Mouse (Mus musculus) urinary bladder, postnatal 25 days (tissue): Measurements from ENCODE around the gene Nfam1.
"Not testable (repeated sequence)": the region's sequence is repeated elsewhere in the genome, so short reads cannot be mapped to it uniquely, and the experiment has no call there.

Source experiments
- DNase-seq: peaks from one replicate; pipeline ENCODE4 v3.0.0; 2022; ENCODE audit warnings: low spot score

The Nfam1 gene

GRCm38 (mm10) chr15:83032981-83033541 is at the start of gene Nfam1:
Gene Nfam1, minus strand, starts transcription at chr15:83033306.
- DNase-seq = no peak

DNA sequence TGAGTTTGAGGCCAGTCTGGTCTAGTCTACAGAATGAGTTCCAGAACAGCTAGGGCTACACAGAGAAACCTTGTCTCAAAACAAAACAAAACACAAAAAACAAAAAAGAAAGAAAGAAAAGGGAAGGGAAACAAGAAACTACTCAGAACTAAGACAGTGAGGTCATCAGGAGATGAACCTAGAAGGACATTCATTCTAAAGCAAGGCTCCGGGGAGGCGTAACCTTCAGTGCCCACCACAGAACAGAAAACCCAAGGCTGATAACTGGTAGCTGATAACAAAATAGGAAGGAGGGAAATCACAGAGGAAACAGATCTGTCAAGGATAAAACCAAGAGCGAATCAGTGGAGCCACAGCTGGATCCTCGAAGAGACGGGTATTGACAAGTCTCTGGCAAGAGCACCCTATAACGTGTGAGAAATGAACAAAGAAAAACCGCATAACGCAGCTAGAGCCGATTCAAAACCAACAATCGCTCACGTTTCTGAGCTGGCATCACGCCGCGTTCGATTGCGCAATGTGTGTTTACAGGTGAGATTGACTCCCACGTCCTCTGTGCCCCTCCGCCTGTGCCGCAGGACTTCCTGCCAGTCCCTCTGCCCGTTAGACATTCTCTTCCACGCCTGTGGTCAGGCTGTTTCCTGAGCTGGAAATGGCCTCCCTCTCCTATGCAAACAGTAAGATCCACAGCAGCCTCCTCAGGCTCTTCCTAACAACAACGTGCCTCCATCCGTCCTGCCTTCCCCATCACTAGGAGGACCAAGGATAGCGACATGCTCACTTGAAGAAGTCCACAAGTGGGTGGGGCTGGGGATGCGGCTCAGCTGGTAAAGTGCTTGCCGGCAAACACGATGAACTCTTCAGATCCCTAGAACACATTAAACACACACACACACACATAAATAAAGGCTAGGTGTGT is 42.8 kb upstream of the Nfam1 start:
- peak; percentile 25 for DNase-seq

DNA sequence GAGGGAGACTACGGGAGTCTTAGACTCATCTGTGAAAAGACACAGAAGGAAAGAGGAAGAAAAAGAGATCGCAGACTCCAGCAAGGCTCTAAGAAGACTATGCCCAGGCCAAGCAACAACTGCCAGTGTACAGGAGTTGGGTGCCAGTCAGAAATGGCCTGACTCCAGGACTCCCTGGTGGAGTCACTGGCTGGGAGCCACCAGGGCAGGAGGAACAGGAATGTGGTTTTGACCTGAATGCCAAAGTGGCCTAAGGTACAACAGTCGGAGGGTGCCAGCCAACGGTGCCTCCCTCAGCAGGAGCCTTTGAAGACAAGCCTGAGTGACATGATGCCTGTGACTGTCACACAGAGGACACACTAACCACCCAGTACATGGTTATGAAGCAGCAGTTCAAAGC is 41.1 kb upstream of the Nfam1 start:
- no peak for DNase-seq

DNA sequence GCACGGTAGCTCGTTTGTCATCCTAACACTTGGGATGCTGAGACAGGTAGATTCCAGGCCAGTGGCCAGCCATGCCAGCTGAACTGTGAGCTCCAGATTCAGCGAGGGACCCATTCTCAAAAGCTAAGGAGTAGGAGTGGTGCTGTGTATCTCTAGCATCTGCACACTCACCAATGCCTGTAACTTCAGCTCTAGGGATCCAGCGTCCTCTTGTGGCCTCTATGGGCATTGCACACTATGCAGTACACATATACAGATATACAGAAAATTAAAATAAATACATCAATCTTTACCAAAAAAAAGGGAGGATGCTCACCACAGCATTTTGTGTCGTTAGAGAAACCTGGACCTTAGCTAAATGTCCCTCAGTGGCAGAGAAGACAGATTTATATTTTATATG is 38.6 kb upstream of the Nfam1 start:
- DNase-seq = no peak

DNA sequence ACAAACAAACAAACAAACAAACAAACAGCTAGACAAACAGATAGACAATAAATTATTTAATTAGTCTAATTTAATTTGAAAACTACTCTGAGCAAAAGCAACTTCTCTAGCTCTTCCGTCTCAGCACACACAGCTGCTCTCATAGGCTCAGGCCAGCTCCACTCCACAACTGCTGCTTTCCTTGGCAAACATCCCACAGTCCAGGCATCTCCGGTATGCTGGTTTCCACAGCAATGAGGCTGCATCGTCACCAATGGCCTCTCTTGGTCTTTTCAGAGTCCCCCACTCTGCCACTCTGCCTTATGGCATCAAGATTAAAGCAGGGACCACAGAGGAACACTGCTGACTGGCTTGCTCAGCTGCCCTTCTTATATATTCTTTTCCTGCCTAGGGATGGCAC is 37.8 kb upstream of the Nfam1 start:
- DNase-seq = no peak

- DNase-seq = no peak
These were observed 35.2 kb upstream of the Nfam1 start for GRCm38 (mm10) chr15:83068270-83068669.

GRCm38 (mm10) chr15:83065543-83065942 is 32.4 kb upstream of the Nfam1 start:
- no peak for DNase-seq

- DNase-seq = not testable (repeated sequence)
These were observed 29.5 kb upstream of the Nfam1 start for GRCm38 (mm10) chr15:83062582-83062981.

DNA sequence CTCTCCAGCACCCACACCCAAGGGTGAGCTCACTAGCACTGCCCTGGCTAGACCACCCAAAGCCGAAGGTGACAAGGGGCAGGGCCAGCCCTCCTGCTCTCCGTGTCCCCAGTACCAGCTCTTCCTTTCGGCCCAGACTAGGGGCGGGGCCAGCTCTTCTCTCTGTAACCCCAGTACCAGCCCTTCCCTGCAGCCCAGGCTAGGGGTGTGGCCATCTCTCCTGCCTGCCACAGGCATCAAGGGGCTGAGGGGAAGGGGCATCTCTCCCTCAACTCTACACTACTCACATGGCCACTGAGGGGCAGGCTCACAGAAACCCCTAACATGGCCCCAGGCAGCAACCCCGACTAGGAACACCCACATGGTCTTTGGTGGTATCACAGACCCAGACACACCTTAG is 28.6 kb upstream of the Nfam1 start:
- DNase-seq = no peak

DNA sequence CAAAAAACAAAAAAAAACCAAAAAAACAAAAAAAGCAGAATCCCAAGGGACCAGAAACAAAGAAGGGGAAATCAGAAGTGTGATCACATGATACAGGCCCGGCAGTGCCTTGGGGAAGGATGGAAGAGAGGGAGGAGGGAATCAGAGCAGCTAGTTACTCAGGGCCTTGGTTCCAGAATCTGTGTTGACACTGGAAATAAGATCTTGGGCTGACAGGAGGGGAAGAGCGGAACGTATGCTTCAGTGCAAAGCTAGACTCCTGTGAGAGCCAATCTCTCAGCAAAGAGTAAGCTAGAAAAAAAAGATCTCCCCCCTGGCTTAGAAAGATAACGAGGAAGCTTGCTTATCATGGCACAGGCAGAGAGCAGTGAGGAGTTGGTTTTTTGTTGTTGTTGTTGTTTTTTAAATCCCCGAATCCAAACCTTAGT is 26.1 kb upstream of the Nfam1 start:
- DNase-seq = no peak

DNA sequence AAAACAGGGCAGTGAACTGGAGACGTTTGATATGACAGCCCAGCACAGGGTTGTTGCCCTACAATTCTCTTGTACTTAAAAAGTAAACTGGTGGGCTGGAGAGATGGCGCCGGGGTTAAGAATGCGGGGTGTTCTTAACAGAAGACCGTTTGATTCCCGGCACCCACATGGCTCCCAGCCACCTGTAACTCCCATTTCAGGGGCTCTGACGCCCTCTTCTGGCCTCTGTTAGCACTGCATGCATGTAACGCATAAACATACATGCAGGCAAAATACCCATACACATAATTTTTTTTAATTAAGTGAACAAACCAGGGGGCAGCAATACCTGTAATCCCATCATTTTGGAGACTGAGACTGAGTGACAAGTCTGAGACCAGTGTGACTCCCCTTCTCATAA is 24.4 kb upstream of the Nfam1 start:
- no peak for DNase-seq

DNA sequence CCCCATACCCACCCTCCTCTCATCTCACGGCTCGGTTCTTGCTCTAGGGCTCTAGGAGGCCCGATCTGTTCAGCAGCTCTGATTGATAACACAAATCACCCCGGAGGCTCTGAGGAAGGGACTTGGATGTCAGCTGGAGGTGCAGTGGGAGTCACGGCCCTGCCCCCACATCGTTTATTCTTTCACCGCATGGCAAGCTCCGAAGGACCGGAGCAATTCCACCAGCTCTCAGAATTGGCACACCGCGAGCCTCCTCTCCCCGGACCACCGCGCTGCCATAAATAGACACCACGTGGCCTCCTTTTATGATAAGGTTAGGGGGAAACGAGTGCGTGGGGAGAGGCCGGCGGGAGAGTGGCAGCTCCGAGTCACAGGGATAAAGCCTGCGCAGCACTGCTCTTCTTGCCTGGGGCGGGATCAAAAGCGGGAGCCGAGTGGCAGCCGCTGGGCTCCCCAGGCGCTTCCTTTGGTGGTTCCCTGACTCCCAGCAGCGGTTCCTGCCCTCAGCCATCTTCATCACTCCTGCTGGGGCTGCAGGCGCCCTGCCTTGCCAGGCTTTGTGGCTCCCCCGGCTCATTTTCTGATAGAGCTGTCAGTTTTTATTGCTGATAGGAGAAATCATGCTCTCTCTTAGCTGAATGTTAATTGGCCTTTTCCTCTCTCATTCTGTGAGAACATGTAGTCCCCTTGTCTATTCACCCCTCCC is 23.4 kb upstream of the Nfam1 start:
- DNase-seq = no peak

DNA sequence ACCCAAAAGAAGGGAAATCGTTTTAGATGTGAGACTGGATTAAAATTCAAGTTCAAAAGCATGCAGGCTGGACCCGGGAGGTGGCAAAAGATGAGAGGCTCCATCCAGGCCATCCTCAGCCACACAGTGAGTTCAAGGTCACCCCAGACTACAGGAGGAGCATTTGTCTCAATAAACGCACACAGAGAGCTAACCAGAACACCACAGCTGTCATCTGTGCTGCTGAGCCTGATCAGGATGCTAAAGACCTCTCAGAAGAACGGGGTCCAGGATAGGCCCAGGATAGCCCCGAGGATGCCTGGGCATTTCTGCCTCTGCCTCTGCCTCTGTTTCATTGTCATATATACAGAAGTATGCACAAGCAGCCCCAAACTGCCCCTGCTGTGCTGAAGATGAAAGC is 22.5 kb upstream of the Nfam1 start:
- DNase-seq = no peak

- DNase-seq = no peak
These were observed 20.2 kb upstream of the Nfam1 start for GRCm38 (mm10) chr15:83053261-83053660.

- no peak for DNase-seq
These were observed 19.4 kb upstream of the Nfam1 start for GRCm38 (mm10) chr15:83052341-83053104.

DNA sequence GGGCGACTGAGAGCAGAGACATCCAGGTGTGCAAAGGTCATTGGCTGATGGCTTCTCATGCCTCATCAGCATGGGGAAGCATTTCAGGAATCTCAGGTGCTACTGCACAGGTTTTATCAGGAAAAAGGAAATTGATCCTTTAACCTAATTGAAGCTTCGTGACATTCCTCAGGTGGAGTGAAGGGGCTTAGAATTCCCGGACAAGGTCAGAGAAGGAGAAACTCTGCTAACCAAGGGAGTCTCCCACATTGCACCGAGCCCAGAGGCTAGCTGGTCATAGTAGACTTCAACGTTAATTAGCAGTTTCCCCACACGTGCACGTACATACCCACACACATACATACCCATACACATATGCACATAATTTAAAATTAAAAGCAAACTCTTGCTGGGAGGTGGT is 13.6 kb upstream of the Nfam1 start:
- DNase-seq = no peak

GRCm38 (mm10) chr15:83046308-83046707 is 13.2 kb upstream of the Nfam1 start:
- DNase-seq = no peak

DNA sequence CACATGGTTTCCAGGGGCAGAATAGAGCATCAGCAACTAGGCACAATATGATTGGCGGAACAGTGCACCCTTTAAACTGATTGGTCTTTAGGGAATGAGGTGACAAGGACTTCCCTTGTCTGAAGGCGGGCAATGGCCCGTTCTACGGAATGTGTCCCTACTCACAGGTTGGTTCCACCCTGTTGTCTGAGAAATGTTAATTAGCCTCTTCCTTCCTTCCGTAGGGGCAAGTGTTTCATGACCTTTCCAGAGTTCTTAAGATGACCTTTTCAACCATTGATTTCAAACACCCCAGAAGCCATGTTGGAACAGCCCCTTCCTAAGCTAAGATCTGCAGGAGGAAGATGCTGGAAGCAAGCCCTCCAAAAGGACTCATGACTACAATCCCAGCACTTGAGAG is 12.5 kb upstream of the Nfam1 start:
- DNase-seq = not testable (repeated sequence)

DNA sequence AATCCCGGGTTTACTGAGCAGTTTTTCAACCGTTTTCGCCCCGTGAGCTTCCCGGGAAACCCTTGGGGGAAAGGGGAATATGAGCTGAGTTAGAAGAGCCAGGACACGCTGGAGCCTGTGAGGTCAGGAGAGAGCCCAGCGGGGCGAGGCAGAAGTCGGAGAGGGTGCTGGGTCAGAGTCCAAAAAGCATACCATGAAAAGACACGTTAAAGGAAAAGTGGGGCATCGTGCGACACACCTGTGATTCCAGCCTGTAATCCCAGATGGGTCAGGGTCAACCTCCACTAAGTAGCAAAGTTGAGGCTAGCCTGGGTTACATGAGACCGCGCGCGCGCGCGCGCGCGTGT is 10.2 kb upstream of the Nfam1 start:
- DNase-seq = no peak

GRCm38 (mm10) chr15:83042655-83043361 is 9.7 kb upstream of the Nfam1 start:
- no peak for DNase-seq

- DNase-seq = no peak
These were observed 7.0 kb upstream of the Nfam1 start for GRCm38 (mm10) chr15:83040156-83040555.

DNA sequence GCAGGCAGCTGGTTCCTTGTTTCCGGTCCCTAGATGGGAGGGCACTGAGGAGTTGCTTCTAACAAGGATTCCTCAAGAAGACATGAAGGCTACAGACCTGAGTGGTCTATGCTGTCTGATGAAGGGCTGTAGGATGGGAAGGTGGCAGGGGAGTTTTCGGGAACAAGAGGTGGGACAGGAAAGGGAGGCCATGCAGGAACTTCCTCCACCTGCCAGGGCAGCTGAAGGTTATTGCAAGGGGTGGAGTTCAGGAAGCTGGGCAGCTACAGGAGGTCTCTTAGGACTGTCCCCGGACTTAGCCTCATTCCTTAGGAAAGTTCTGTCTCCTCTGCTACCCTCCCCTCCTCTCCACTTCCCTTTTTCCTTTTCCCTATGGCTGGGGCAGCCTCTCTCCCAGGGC is 5.7 kb upstream of the Nfam1 start:
- no peak for DNase-seq
